Mouse (Mus musculus) erythroblast, embryonic 14.5 days (primary cell): ENCODE data around the gene Ppm1f.

Experiments used
- GATA1 ChIP-seq: IDR thresholded peaks from 2 replicates; pipeline ENCODE4 v1.6.1; 2012; ENCODE audit warnings: low read length, inconsistent platforms, mixed read lengths
- TAL1 ChIP-seq: IDR thresholded peaks from 3 replicates; pipeline ENCODE4 v1.6.1; 2012; ENCODE audit warnings: low read length, inconsistent platforms, mixed read lengths

GRCm38 (mm10) chr16:16902329-16902728 is 6.1 kb downstream of the Ppm1f start:
- TF ChIP-seq GATA1 (no peak), TAL1 (no peak)
